Mouse (Mus musculus) lung, embryonic 14.5 days (tissue): ENCODE data around the gene Sphk1. TPM values are rescaled to one million over a fixed set of nuclear protein-coding genes. Genes with fewer than 3 reads are reported as not detected.
A peak's percentile ranks its signal among the peaks of the same experiment; 100 is the strongest.

Experiments used
- ATAC-seq: fragments of 200-750 bp; cut with Nextera tagmentation; 2 replicates; pipeline ENCODE4 v1.8.0; 2017; ENCODE audit warnings: mild to moderate bottlenecking, moderate TSS enrichment, moderate library complexity; ENCODE audit not compliant: insufficient read depth
- DNase-seq: peaks from one replicate; pipeline ENCODE4 v3.0.0-alpha.2; 2015
- H3K27ac ChIP-seq: fragments of 300-500 bp; sonication (generic); 2 replicates; pipeline ENCODE4 v1.5.1; 2014; ENCODE audit warnings: low read depth, mild to moderate bottlenecking, moderate library complexity
- H3K27me3 ChIP-seq: fragments of 300-500 bp; sonication (generic); 2 replicates; pipeline ENCODE4 v1.6.1; 2014; ENCODE audit warnings: low read length, control low read depth; ENCODE audit not compliant: insufficient read depth
- H3K36me3 ChIP-seq: fragments of 300-500 bp; sonication (generic); 2 replicates; pipeline ENCODE4 v1.6.1; 2014; ENCODE audit warnings: control low read depth; ENCODE audit not compliant: insufficient read depth
- H3K4me1 ChIP-seq: fragments of 300-500 bp; sonication (generic); 2 replicates; pipeline ENCODE4 v1.6.1; 2014; ENCODE audit warnings: antibody characterized with exemption, control low read depth; ENCODE audit not compliant: insufficient read depth
- H3K4me2 ChIP-seq: fragments of 300-500 bp; sonication (generic); 2 replicates; pipeline ENCODE4 v1.6.1; 2014; ENCODE audit warnings: mild to moderate bottlenecking
- H3K4me3 ChIP-seq: fragments of 300-500 bp; sonication (generic); 2 replicates; pipeline ENCODE4 v1.5.1; 2014; ENCODE audit warnings: low read depth, low read length
- H3K9ac ChIP-seq: fragments of 300-500 bp; sonication (generic); 2 replicates; pipeline ENCODE4 v1.6.1; 2014
- H3K9me3 ChIP-seq: fragments of 300-500 bp; sonication (generic); 2 replicates; pipeline ENCODE4 v1.6.1; 2016; ENCODE audit warnings: low read depth, low read length, control low read depth
- CTCF ChIP-seq: IDR thresholded peaks from 2 replicates; pipeline ENCODE4 v1.5.1; 2016; ENCODE audit warnings: antibody characterized with exemption, low read depth
- WGBS: fragments of 180-500 bp; shearing (Covaris S2); extraction: QIAGEN DNeasy Blood & Tissue Kit; methylation state at CpG from one replicate; pipeline ENCODE4 v1.1.7; 2014; 5-methylcytosine and 5-hydroxymethylcytosine counted together
- polyA plus RNA-seq: library from polyadenylated mRNA; unstranded; fragments of >200 nt; fragmentation: Nextera tagmentation; extraction: Ambion mirVana; gene quantifications from 2 replicates; pipeline ENCODE4 v1.2.1, GENCODE M21; 2014

Gene Sphk1
- polyA plus RNA-seq, 1 experiment from 2014 or later = 4.0 TPM

DNA sequence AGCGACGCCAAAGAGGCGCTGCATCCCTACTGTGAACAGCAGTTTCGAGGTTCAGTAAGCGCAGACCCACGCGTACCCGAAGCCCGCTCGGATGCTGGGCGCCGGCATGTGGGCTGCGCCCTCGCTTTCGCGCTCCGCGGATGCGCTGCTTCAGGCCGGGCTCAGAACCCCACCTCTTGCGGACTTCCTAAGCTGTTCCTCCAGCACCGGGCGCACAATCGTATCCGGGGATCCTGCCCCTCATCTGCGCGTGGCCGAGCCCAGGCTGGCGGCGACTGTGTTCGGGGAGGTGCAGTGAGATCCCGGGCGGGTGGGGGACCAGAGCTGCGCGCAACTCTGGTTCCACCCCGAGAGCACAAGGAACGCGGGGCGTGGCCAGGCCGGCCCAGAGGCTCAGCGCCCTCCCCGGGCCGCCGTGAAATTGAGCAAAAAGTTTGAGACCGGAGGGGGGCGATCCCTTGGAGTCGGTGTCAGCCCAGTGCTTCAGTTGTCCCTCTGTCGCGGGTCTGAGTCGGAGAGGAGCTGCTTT is 2.1 kb downstream of the Sphk1 start:
- peak; percentile 36 for TF ChIP-seq CTCF
- Histone ChIP-seq H3K9me3 (no peaks in the 10 kb centered on the region), H3K27me3 (peaks cover 40% of the 10 kb centered on the region), H3K9ac (peak overlapping the region; percentile 58), H3K4me3 (peak overlapping the region; percentile 55), H3K4me2 (peak overlapping the region; percentile 99), H3K36me3 (peaks cover 3% of the 10 kb centered on the region; the same call in 1 of the 2 replicates), H3K4me1 (peaks cover 13% of the 10 kb centered on the region), H3K27ac (peak overlapping the region; percentile 36; the same call in 1 of the 2 replicates)
- ATAC-seq (peak; percentile 57), DNase-seq (peak; percentile 86)
- WGBS = under 1% methylated on average over 50 of the region's 50 CpGs

DNA sequence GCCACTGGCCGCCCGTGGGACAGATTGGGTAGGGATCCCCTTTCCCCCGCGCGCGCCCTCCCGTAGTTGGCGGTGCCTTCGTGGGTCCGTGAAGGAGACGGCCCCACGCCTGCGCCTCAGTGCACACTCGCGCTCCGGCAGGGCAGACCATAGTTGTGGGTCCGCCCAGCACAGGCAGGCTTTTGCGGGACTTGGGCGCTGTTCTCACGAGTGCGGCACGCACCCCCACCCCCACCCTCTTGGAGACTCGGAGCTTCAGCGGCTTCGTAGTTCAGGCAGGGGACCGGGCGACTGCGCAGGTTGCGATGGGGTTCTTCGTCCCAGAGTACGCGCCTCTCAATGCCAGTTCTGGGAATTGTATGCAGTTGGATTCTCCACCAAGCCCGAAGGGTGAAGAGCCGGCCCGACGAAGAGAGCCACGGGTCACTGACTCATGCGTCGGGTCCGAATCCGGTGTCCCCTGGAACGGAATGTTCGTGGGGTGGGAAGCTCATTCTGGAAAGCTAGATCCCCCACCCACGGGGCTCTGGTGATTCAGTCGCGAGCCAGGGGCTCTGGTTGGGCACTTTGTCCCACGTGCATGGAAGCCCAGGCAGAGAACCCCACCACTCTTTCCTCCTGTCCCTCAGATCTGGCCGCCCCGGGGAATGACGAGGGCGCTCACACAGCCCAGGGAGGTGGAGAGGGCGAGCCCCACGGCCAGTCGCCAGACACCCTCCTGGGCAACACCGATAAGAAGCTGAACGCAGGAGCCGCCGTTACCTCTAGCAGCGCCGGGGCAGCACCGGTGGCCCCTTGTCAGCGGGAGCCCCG is 2.8 kb downstream of the Sphk1 start:
- Histone ChIP-seq H3K4me3 (peak overlapping the region; percentile 55), H3K9me3 (no peaks in the 10 kb centered on the region), H3K36me3 (peaks cover 9% of the 10 kb centered on the region), H3K9ac (peak overlapping the region; percentile 58), H3K27ac (peak overlapping the region; percentile 36; the same call in 1 of the 2 replicates), H3K4me2 (peak overlapping the region; percentile 99), H3K27me3 (peaks cover 40% of the 10 kb centered on the region), H3K4me1 (peaks cover 13% of the 10 kb centered on the region)
- no peak; the same call in 1 of the 2 replicates for TF ChIP-seq CTCF
- ATAC-seq (peak; percentile 47), DNase-seq (peak; percentile 51)
- 1% methylated on average over 63 of the region's 63 CpGs for WGBS

DNA sequence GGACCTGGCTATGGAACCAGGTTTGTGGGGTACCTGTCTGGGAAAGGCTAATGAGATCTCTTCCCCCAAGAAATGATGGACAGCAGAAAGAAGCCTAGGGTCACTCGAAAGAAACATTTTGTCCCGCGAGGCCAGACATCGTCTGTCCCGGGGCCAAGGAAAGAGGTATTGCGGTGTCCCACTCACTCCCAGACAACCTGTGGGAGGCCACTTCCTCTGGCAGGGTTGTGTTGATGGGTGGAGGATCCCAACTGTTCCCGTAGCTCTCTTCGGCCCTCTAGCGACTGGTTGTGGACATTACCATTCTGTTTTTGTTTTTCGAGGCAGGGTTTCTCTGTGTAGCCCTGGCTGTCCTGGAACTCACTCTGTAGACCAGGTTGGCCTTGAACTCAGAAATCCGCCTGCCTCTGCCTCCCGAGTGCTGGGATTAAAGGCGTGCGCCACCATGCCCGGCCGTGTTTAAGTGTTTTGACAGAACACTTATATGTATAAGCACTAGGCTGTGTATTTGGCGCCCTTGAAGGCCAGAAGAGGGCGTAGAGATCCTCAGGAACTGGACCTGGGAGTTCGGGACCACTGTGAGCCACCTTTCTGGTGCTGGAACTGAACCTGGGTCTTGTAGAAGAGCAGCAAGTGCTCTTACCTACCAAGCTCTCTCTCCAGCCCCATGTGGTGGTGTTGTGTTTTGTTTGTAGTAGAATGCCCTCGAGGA is 3.6 kb downstream of the Sphk1 start:
- peak overlapping the region; percentile 99 for H3K4me2 ChIP-seq
- H3K4me3 ChIP-seq = peak overlapping the region; percentile 55
- ATAC-seq = peak; percentile 57
- peaks cover 40% of the 10 kb centered on the region for H3K27me3 ChIP-seq
- peak; percentile 91 for DNase-seq
- H3K4me1 ChIP-seq = peaks cover 13% of the 10 kb centered on the region
- peak overlapping the region; percentile 58; the same call in 1 of the 2 replicates for H3K9ac ChIP-seq
- H3K9me3 ChIP-seq = no peaks in the 10 kb centered on the region
- 0 out of 2 replicates have a peak overlapping the region, but pooled peaks have one; percentile 10 for H3K27ac ChIP-seq
- peaks cover 16% of the 10 kb centered on the region for H3K36me3 ChIP-seq
- TF ChIP-seq CTCF = peak; percentile 87
- WGBS = 16% methylated on average over 20 of the region's 20 CpGs

DNA sequence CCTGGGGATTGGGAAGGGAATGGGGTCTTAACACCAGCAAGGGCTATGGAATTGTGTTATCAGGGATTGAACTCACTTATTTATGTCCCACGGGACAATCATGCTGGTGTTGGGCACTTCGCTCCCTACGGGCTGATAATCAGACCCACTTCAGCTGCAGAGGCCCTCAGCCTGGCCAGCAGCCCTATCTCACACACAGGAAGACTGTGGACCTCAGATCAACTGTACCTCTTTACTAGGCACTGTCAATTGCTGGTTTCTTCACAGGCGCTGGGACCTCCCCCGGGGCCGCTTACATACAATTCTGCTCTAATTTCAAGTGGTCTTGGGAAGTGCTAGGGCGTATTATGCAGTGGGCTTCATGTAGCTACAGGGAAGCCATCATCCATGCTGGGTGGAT is 6.0 kb downstream of the Sphk1 start:
- WGBS = 89% methylated on average over 7 of the region's 7 CpGs
- TF ChIP-seq CTCF = no peak
- no peak for ATAC-seq
- H3K36me3 ChIP-seq = peaks cover 39% of the 10 kb centered on the region
- peaks cover 10% of the 10 kb centered on the region; the same call in 1 of the 2 replicates for H3K4me1 ChIP-seq
- no peak overlapping the region for H3K4me3 ChIP-seq
- peaks cover 23% of the 10 kb centered on the region for H3K27me3 ChIP-seq
- no peak overlapping the region for H3K27ac ChIP-seq
- H3K9me3 ChIP-seq = no peaks in the 10 kb centered on the region
- no peak for DNase-seq
- H3K9ac ChIP-seq = no peak overlapping the region
- no peak overlapping the region for H3K4me2 ChIP-seq

DNA sequence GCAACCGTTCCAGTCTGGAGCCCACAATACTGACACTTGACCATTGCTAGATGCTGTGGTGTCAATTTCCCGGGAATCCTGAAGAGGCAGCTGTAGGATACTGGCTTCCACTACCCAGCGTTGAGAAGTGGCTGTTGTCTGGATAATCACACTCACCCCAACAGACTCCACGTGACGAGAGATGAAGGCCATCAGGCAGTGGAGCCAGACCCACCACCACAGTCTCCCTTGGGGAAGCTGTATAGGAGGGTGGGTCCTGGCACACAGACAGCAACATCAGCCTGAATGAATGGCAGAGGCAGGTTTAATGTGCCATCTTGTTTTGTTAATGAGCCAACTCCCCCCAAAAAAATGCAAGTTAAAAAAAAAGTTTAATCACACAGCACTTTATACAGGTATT is 6.7 kb downstream of the Sphk1 start:
- WGBS = 58% methylated on average over 5 of the region's 5 CpGs
- ATAC-seq = no peak

DNA sequence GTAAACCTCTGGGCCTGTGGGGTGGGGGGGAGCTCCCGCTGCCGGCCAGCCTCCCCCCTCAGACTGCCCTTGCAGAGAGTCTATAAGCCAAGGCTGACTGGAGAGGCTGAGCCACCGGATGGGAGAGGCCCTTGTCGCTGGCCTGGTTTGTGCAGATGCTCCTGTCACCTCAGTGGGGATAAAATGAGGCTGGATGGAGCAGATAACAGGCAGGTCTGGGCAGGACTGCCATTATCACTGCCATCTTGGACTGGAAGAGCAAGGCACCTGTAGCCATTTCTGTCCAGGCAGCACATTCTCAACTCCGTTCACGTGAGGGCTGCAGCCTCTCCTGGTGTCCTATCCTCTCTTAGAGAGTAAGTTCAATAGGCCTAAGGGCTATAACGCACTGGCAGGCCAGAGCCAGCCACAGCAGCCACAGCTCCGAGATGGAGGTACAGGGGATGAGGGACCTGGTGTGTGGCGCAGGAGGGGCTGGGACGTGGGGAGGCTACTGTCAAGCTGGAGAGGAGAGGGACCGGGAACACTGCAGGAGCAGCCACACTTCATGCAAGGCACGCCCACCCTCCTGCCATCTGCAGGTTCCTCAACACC is 7.5 kb downstream of the Sphk1 start:
- H3K27ac ChIP-seq = 0 out of 2 replicates have a peak overlapping the region, but pooled peaks have one; percentile 4
- ATAC-seq (no peak), DNase-seq (no peak)
- no peak overlapping the region for H3K9ac ChIP-seq
- no peaks in the 10 kb centered on the region for H3K9me3 ChIP-seq
- WGBS = 83% methylated on average over 12 of the region's 12 CpGs
- H3K4me3 ChIP-seq = no peak overlapping the region
- peaks cover 7% of the 10 kb centered on the region for H3K27me3 ChIP-seq
- peaks cover 7% of the 10 kb centered on the region; the same call in 1 of the 2 replicates for H3K4me1 ChIP-seq
- no peak overlapping the region for H3K4me2 ChIP-seq
- H3K36me3 ChIP-seq = peaks cover 54% of the 10 kb centered on the region
- TF ChIP-seq CTCF = no peak

More for the DNA sequence above, 6.7 kb downstream of the Sphk1 start:
- no peak for DNase-seq
- Histone ChIP-seq H3K27me3 (peaks cover 16% of the 10 kb centered on the region), H3K9ac (no peak overlapping the region), H3K27ac (no peak overlapping the region), H3K9me3 (no peaks in the 10 kb centered on the region), H3K36me3 (peaks cover 45% of the 10 kb centered on the region), H3K4me1 (peaks cover 7% of the 10 kb centered on the region; the same call in 1 of the 2 replicates), H3K4me3 (no peak overlapping the region), H3K4me2 (no peak overlapping the region)
- no peak for TF ChIP-seq CTCF
